Mouse (Mus musculus) gastrocnemius, postnatal 14 days (tissue): Measurements from ENCODE around the gene Irf5. TPM values are rescaled to one million over a fixed set of nuclear protein-coding genes. Genes with fewer than 3 reads are reported as not detected.
A peak's percentile ranks its signal among the peaks of the same experiment; 100 is the strongest.

Source experiments
- DNase-seq: peaks from one replicate; pipeline ENCODE4 v3.0.0; 2021; ENCODE audit warnings: mixed read lengths
- intact Hi-C: fragments of 180-260 bp; cut with DNase I; formaldehyde crosslinking; loops from one replicate; pipeline ENCODE4 v1.15.1; 2025; ENCODE audit warnings: low total_unique reads
- long read RNA-seq, 2 experiments: library from polyadenylated mRNA; stranded (forward); transcript quantifications; one replicate each; pipeline ENCODE4 v2.0.0; 2021
- total RNA-seq, 2 experiments: library from RNA; stranded (reverse); gene quantifications; 2 replicates each; pipeline ENCODE4 v1.2.3; 2021

Gene Irf5
- total RNA-seq, result 1 to 10 TPM; 1.0 to 1.8 TPM
- long read RNA-seq, experiment 1, partial matches to known transcripts, result 0 of 1 reads
- long read RNA-seq, experiment 1, other reads (novel, unspliced or antisense), result 0 of 1 reads
- long read RNA-seq, experiment 2, partial matches to known transcripts, result 0 of 2 reads
- long read RNA-seq, experiment 2, other reads (novel, unspliced or antisense), result 0 of 2 reads

- intact Hi-C loops, result no loop called here
- DNase-seq, result no peak
These were observed at the start of gene Irf5 for GRCm38 (mm10) chr6:29526281-29527251. TSS of gene Irf5 (plus strand) at chr6:29526625.

DNA sequence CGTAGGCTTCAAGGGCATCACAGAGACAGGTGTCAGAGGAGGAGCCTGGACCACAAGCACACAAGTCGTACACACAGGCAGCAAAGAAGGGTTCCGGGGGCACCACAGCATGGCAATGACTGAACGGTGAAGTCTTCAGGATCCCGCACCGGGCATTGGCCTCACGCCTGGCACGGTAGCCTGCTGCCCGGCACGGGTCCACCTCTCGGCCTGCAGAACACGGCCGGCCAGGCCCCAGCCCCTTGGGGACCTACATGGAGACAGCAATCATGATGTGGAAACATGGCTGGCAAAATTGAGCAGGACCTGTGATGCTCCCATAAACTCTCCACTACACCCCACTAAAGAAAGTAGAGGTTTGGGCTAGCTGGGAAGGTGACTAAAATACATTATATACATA, 43.7 kb upstream of the Irf5 start:
- no peak for DNase-seq
- intact Hi-C loops, result no loop called here

DNA sequence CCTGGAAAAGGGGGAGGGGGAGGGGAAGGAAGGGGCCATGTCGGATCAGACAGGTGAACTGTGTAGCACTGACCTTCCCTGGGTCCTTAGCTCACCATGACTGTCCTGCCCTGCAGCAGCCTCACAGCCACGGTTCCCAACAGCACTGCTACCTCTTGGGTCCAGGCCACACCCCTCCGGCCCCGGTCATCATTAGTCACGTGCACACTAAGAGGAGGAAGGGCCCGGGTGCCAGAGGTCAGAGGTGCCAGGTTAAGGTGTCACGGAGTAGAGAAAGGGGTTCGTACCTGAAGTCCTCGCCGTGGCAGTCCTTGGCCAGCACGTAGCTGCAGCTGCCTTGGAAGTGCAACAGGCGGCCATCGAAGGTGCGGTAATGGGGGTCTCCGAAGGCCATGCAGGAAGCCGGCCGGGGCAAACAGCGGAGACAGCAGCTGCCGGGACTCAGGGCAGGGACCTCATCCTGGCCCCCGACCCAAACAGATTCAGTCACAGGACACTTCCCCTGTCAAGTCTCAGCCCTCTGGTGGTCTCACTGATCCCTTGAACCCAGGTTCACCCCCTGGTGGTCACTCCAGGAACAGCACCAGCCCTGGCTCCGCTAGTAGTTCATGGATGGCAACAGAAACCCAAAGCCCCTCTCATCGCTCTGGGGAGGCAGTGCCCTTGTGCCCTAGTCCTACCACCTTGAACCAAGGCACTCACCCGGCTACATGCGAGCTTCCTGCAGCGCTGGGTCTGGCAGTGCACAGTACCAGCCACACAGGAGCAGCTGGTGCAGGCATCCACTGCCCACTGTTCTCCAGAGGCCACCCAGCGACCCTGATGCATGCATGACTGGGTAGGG, 41.5 kb upstream of the Irf5 start:
- DNase-seq, result peak; percentile 65
- intact Hi-C loops, result no loop called here

- intact Hi-C loops, result no loop called here
- no peak for DNase-seq
These were observed 40.5 kb upstream of the Irf5 start for GRCm38 (mm10) chr6:29485951-29486350.

DNA sequence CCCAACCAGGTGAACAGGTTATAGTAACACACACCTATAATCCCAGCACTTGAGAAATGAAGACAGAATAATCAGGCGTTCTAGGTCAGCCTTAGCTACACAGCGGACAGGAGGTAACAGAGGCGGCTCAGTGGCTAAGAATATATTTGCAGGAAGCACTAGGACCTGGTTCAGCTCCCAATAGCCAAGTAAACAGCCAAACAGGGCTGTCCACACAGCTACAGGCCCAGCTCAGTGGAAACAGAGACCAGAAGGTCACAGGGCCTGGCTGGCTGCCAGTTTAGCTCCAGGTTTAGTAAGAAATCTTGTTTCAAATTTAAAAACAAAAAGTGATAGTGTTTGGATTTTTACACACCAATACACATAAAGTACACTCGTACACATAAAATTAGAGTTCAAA, 32.3 kb upstream of the Irf5 start:
- peak; percentile 40 for DNase-seq
- intact Hi-C loops, result no loop called here

DNA sequence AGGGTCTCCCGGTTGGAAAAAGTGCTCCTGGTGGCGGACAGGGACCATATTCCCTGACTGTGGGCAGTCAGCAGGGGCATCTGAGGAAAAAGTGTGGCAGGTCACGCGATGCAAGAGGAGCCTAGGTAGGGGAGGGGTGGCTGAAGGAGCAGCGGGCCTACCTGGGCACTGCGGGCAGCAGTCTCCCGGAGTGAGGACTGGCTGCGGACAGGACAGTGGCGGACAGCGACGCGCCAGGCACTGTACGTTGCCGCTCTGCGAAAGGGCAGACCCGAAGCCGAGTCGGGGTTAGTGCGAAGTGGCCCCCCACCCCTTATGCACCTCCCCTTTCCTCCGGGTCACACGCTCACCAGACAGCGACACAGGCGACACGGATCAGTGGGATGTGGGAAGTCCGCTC, 30.2 kb upstream of the Irf5 start:
- no peak for DNase-seq
- intact Hi-C loops, result no loop called here

- intact Hi-C loops, result no loop called here
- no peak for DNase-seq
These were observed 28.6 kb upstream of the Irf5 start for GRCm38 (mm10) chr6:29497791-29498190.

- intact Hi-C loops, result no loop called here
These were observed 26.2 kb upstream of the Irf5 start for GRCm38 (mm10) chr6:29500177-29500576.

DNA sequence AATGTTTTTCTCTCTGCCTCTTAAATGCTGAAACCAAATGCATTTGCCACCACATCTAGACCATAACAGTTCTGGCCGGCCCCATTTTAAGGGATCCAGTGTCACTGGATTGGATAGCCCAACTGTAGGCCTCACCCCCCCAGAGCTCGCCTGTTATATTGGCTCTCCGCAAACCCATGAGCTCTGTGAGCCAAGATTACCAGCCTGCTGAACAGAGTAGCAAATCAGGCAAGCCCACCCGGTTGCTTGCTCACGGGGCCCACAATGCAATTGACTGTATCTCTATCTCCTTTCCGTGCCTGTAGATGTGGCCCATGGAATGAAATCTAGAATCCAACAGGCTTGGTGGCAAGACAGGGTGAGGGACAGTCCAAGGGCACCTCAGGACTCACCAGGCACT, 25.6 kb upstream of the Irf5 start:
- intact Hi-C loops, result no loop called here
- no peak for DNase-seq

More at GRCm38 (mm10) chr6:29500177-29500576, 26.2 kb upstream of the Irf5 start:
- no peak for DNase-seq

GRCm38 (mm10) chr6:29501599-29501998, 24.8 kb upstream of the Irf5 start:
- intact Hi-C loops, result no loop called here
- DNase-seq, result no peak

GRCm38 (mm10) chr6:29505493-29505892, 20.9 kb upstream of the Irf5 start:
- intact Hi-C loops, result no loop called here
- no peak for DNase-seq

DNA sequence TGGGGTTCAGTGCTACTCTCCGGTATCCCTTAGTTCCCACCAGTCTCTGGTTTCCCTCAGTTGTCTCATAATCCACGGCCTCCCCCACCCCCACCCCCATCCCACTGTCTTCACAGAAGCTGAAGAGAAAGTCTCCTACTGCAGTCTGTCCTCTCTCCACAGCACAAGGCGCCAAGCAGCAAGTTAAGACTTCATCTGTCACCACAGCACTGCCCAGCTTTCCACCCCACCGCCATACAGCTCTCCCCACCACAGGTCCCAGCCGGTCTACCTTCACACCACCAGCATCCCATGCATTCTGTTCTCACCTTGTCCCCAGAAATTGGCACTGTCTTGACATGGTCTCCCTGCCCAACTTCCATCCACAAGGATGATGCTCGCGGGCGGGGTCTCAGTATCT, 19.6 kb upstream of the Irf5 start:
- intact Hi-C loops, result no loop called here
- no peak for DNase-seq

DNA sequence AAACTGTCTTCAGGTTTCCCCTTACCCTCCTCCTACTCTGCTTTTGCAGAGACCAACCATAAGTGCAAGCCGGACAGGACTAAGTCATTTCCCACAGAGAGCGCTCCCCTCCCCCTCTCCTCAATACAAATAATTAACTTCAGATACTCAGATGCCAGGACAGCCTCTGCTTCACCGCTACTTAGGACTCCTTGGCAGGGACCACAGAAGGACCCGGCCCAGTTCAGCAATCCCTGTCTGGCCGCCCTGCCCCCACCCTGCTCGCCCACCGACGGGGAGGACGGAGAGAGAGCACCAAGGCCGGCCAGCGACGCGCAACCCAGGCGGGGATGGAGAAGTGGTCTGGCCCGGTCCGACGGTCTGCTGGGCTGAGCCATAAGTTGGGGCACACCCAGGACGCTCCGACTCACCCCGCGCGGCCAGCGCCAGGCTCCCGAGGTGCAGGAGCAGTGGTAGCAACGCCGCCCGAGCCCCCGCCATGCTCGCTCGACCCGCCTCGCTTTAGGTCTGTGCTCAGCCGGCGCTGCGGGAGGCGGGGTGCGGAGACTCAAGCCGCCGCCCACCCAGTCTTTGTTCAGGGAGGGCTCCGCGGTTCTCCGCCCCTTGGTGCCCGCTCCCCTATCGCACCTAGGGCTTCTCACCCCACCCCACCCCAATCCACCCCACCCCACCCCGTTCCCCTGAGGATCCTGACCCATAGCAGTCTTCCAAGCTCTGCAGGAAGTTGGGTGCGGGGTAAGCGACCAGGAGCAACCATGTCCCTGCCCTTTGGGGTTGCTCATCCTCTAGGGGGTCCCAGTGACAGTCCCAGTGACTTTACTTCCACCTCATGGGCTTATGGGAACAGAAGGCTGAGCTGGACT, 18.7 kb upstream of the Irf5 start, which contains the start of gene Kcp:
TSS of gene Kcp (minus strand) at position 506 of the 863 bp plus-strand sequence.
- intact Hi-C loops, result no loop called here
- DNase-seq, result peak; percentile 46

GRCm38 (mm10) chr6:29509086-29509485, 17.3 kb upstream of the Irf5 start:
- intact Hi-C loops, result no loop called here

DNA sequence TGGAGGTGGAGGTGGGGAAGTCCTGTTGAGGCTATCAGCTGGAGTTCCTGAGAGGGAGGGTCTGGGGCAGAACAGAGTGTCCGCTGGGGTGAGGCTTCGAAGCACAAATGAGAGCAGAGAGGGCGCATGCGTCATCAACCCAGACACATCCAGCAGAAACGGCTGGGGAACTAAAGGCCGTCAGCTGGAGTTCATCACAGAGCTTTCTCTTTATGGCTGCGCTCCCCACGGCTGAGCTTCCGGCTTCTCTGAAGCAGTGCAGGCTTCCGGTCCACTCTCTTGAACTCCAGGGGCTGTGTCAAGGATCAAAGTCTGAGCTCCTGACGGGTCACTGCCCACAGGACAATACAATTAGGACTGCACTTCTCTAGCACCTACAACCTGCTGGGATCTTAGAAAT, 13.1 kb upstream of the Irf5 start:
- DNase-seq, result peak; percentile 55
- intact Hi-C loops, result no loop called here

More at GRCm38 (mm10) chr6:29509086-29509485, 17.3 kb upstream of the Irf5 start:
- DNase-seq, result peak; percentile 62

- DNase-seq, result peak; percentile 76
- intact Hi-C loops, result loop anchor here (5.0 kb wide), 1 partner anchor 130 kb away; no protein-coding TSS in a partner anchor
These were observed 9.3 kb upstream of the Irf5 start for GRCm38 (mm10) chr6:29517139-29517538.

DNA sequence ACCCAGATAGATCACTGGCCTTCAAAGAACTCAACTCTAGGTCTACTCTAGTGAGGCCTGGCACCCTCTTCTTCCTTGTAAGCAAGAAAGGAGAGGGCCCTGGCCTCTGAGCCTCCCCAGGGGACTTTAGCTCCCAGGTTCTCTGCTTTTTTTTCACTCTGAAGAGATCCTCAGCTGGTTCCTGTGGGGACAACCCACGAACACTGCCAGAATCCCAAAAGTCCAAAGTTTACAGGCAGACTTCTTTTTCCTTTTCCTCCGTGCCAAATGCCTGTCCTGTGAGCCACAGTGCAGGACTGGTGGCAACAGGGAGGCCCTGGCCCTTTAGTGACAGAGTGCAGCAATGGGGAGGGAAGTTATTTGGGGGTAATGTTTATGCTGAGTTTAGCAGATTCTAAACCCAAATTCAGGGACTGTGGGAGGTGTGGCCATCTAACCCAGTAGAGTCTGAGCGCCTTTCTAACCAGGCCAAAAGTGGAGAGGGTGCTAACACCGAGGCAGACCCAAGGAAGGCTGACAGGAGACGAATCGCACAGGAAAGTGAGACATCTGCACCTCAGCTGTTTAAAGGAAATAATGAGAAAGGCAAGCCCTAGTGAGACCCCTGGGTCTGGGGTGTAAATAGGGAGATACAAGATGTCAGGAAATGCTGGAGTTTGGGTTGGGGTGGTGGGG, 3.7 kb upstream of the Irf5 start:
- intact Hi-C loops, result no loop called here
- DNase-seq, result no peak

DNA sequence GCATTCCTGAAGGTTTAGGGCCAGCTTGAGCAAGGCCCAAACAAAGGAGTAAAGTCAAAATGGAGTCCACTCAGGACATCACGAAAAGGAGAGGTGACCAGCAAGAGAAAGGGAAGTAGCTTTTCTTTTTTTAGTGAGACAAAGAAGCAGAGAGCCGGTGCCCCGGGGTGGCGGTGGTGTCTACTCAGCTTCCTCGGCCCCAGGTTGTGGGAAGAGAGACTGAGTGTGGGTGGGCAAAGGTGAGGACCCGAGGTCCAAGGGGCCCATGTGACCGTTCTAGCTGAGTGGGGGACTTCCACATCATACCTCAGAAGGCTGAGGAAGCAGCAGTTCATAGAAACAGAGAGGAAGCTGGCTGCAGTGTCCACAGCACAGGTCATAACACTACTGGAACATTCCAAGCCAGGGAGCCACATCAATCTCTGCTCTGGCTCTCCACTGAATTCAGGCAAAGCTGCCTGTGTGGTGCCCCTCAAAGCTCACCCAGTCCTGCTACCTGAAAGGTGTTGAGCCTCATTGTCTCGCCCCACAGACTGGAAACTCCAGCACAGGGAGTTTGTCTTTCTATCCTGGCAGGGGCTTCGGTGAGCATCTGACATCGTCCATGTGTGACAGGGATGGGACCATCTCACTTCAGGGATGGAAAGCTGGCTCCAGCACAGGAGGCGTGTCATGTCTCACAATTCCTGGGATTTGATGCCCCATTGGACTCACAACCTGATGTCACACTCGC, 3.0 kb upstream of the Irf5 start:
- DNase-seq, result no peak
- intact Hi-C loops, result no loop called here
